Mouse (Mus musculus) midbrain, embryonic 13.5 days (tissue): ENCODE measurements at regions not wholly inside any gene's neighbourhood (a gene's known extent, or its start where the extent isn't known, plus 50 kb on each side); places are given as distances from the start of the nearest gene placed in this dataset.

Source experiments
- ATAC-seq: fragments of 200-750 bp; cut with Nextera tagmentation; 2 replicates; pipeline ENCODE4 v1.8.0; 2017; ENCODE audit warnings: mild to moderate bottlenecking, moderate TSS enrichment, moderate library complexity
- H3K27ac ChIP-seq: fragments of 300-500 bp; sonication (generic); 2 replicates; pipeline ENCODE4 v1.5.1; 2015; ENCODE audit warnings: inconsistent platforms, mild to moderate bottlenecking, moderate library complexity
- H3K27me3 ChIP-seq: fragments of 300-500 bp; sonication (generic); 2 replicates; pipeline ENCODE4 v1.6.1; 2015; ENCODE audit warnings: mild to moderate bottlenecking, inconsistent platforms
- H3K36me3 ChIP-seq: fragments of 300-500 bp; sonication (generic); 2 replicates; pipeline ENCODE4 v1.6.1; 2015; ENCODE audit warnings: mild to moderate bottlenecking, inconsistent platforms
- H3K4me1 ChIP-seq: fragments of 300-500 bp; sonication (generic); replicated peaks from 2 replicates; pipeline ENCODE4 v1.6.1; 2015; ENCODE audit warnings: inconsistent platforms
- H3K4me2 ChIP-seq: fragments of 300-500 bp; sonication (generic); replicated peaks from 2 replicates; pipeline ENCODE4 v1.6.1; 2015; ENCODE audit warnings: moderate library complexity, mild to moderate bottlenecking, inconsistent platforms
- H3K4me3 ChIP-seq: fragments of 300-500 bp; sonication (generic); replicated peaks from 2 replicates; pipeline ENCODE4 v1.5.1; 2015; ENCODE audit warnings: mild to moderate bottlenecking, inconsistent platforms
- H3K9ac ChIP-seq: fragments of 300-500 bp; sonication (generic); replicated peaks from 2 replicates; pipeline ENCODE4 v1.6.1; 2015; ENCODE audit warnings: mild to moderate bottlenecking, inconsistent platforms
- H3K9me3 ChIP-seq: fragments of 300-500 bp; sonication (generic); 2 replicates; pipeline ENCODE4 v1.6.1; 2016; ENCODE audit warnings: mild to moderate bottlenecking, inconsistent platforms
- WGBS: fragments of 180-500 bp; shearing (Covaris S2); methylation state at CpG from one replicate; pipeline ENCODE4 v1.1.7; 2015; 5-methylcytosine and 5-hydroxymethylcytosine counted together

DNA sequence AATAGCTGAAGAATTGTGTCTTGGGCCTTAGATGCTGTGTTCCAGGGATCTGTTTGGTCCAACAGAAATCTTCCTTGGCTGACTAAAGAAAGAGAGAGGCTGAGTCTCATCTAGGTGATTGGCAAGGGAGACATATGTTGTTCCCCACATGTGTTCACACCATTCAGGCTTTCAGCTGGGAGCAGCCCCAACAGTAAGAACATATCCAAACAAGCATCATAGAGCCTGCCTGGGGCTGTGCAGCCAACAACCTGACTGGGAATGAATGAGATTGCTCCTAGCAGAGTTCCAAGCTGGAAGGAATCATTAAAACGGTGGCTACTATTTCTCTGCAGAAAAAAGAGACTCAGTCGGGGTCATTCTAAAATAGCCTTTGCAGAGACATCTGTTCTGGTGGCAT, 350.3 kb downstream of the Lpin1 start:
- no peaks in the 10 kb centered on the region for H3K36me3 ChIP-seq
- H3K4me1 ChIP-seq: no peaks in the 10 kb centered on the region
- no peak overlapping the region for H3K27ac ChIP-seq
- no peak overlapping the region for H3K4me2 ChIP-seq
- H3K9ac ChIP-seq: no peak overlapping the region
- ATAC-seq: no peak
- no peaks in the 10 kb centered on the region for H3K27me3 ChIP-seq
- H3K4me3 ChIP-seq: no peak overlapping the region
- H3K9me3 ChIP-seq: no peaks in the 10 kb centered on the region
- WGBS: 89% methylated on average over 2 of the region's 2 CpGs

DNA sequence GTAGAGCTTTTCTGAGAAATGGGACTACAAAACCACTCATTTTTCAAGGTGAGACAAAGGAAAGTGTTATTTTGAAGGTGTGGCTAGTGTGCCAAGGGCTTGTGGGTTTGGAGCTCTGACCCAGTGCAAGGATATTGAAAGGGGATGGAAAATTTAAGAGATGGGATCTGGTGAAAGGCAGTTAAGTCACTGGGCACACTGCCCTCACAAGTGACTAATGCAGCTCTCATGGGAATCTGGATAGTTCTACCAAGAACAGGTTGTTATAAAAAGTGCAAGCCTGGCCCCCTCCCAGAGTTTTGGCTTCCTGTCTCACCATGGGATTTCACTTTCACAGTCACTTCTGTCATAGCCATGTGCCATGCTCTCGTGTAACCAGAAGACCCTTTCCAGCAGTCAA, 360.1 kb downstream of the Lpin1 start:
- Histone ChIP-seq H3K4me1 (no peaks in the 10 kb centered on the region), H3K27ac (no peak overlapping the region), H3K36me3 (no peaks in the 10 kb centered on the region), H3K4me2 (no peak overlapping the region), H3K4me3 (no peak overlapping the region), H3K27me3 (no peaks in the 10 kb centered on the region), H3K9me3 (no peaks in the 10 kb centered on the region), H3K9ac (no peak overlapping the region)
- ATAC-seq: no peak
- 92% methylated on average over 1 of the region's 1 CpGs for WGBS

DNA sequence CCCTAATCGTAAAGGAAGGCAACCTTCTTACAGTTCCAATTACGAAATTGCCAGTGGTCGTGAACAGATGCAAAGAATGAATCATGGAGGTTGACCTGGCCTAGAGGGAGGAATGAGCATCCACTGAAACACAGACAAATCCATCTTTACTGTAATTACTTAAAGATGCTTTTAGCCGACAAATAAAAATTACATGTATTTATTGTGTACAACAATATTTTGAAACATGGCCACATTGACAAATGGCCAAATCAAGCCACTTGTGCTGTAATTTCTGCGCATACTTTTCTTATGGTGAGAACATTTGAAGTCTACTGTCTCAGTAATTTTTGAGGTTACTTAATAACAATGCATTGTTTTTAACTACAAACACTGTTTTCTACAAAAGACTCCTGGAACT, 360.7 kb downstream of the Lpin1 start:
- no peak overlapping the region for H3K4me3 ChIP-seq
- no peak overlapping the region for H3K4me2 ChIP-seq
- 93% methylated on average over 5 of the region's 5 CpGs for WGBS
- H3K27ac ChIP-seq: no peak overlapping the region
- no peak overlapping the region for H3K9ac ChIP-seq
- no peaks in the 10 kb centered on the region for H3K36me3 ChIP-seq
- no peak for ATAC-seq
- no peaks in the 10 kb centered on the region for H3K27me3 ChIP-seq
- no peaks in the 10 kb centered on the region for H3K4me1 ChIP-seq
- no peaks in the 10 kb centered on the region for H3K9me3 ChIP-seq

DNA sequence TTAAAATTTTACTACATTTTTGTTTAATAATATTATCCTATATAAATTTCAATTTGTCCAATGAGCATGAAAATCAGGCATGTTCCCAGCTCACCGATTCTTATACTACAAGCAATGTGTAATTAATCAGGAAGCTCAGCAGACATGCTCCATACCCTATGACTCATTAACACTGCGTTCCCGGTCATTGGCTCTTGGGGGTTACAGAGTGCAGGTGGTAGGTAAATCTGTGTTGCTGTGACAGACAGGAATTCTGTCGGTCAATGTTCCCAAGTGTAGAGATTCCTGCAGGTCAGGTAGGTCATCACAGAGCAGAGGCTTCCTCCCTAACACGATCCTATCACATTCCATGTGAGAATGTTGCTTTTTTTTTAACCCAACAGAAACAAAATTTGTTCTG, 371.0 kb downstream of the Lpin1 start:
- ATAC-seq: no peak
- 87% methylated on average over 5 of the region's 5 CpGs for WGBS

DNA sequence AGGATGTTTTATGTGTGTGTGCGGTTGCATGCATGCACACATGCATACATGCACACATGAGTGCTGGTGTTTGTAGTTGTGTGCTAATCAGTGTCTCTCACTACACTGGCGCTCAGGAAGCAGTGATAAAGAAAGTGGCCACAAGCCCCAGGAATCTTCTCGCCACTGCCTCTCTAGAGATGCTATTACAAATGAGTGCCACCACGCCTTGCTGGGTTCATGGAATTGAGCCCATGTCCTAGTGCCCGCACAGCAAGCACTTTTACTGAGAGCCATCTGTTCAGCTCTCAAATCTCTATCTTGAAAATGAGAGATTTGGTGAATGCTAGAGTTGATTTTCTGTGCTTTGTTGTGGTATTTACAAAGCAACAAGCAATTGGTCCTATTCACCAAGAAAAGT, 373.3 kb downstream of the Lpin1 start:
- no peak for ATAC-seq
- Histone ChIP-seq H3K4me1 (no peaks in the 10 kb centered on the region), H3K4me2 (no peak overlapping the region), H3K36me3 (no peaks in the 10 kb centered on the region), H3K9ac (no peak overlapping the region), H3K27ac (no peak overlapping the region), H3K27me3 (no peaks in the 10 kb centered on the region), H3K4me3 (no peak overlapping the region), H3K9me3 (no peaks in the 10 kb centered on the region)
- 90% methylated on average over 5 of the region's 5 CpGs for WGBS

More for the DNA sequence above, 371.0 kb downstream of the Lpin1 start:
- H3K9ac ChIP-seq: no peak overlapping the region
- no peak overlapping the region for H3K27ac ChIP-seq
- H3K4me3 ChIP-seq: no peak overlapping the region
- H3K27me3 ChIP-seq: no peaks in the 10 kb centered on the region
- no peaks in the 10 kb centered on the region for H3K36me3 ChIP-seq
- H3K9me3 ChIP-seq: no peaks in the 10 kb centered on the region
- no peaks in the 10 kb centered on the region for H3K4me1 ChIP-seq
- H3K4me2 ChIP-seq: no peak overlapping the region

DNA sequence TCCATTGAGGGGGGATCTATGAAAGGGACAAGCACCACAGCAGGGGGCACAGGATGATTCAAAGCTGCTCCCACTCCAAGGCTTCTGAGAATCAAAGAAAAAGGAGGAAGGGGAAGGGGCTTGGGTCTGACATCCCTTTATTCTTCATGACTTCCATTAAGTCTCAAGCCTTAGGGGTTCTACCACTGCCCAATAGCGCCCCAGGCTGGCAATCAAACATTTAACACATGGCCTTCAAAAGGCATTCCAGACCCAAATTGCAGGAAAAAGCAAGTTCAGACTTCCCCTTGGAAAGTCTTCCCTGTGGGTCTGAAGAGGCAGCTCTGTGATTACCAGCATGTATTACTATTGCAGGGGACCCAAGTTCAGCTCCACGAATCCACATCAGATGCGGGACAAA, 377.2 kb downstream of the Lpin1 start:
- Histone ChIP-seq H3K9ac (no peak overlapping the region), H3K4me1 (no peaks in the 10 kb centered on the region), H3K27ac (no peak overlapping the region), H3K36me3 (no peaks in the 10 kb centered on the region), H3K4me3 (no peak overlapping the region), H3K27me3 (no peaks in the 10 kb centered on the region), H3K4me2 (no peak overlapping the region), H3K9me3 (no peaks in the 10 kb centered on the region)
- no peak for ATAC-seq
- 90% methylated on average over 3 of the region's 3 CpGs for WGBS

DNA sequence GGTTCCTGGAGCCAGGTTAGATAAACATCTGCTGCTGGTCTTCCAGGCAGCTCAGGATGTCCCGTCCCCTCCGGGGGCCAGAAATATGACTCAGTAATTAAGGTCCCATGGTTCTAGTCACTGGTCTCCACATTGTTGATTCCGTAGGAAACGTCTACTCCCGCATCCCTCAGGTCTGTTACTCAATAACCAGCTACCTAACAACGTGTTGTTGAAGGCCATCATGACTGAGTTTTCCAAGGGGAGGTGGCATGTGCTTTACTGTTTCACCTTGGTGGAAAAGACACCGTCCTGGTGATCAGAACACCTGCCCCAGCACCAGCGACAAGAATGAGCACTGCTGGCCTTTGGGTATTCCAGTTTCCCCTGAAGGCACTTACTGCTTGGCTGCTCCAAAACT, 377.9 kb downstream of the Lpin1 start:
- Histone ChIP-seq H3K27ac (no peak overlapping the region), H3K36me3 (no peaks in the 10 kb centered on the region), H3K4me3 (no peak overlapping the region), H3K9me3 (no peaks in the 10 kb centered on the region), H3K9ac (no peak overlapping the region), H3K27me3 (no peaks in the 10 kb centered on the region), H3K4me1 (no peaks in the 10 kb centered on the region), H3K4me2 (no peak overlapping the region)
- ATAC-seq: no peak
- WGBS: 89% methylated on average over 8 of the region's 8 CpGs

DNA sequence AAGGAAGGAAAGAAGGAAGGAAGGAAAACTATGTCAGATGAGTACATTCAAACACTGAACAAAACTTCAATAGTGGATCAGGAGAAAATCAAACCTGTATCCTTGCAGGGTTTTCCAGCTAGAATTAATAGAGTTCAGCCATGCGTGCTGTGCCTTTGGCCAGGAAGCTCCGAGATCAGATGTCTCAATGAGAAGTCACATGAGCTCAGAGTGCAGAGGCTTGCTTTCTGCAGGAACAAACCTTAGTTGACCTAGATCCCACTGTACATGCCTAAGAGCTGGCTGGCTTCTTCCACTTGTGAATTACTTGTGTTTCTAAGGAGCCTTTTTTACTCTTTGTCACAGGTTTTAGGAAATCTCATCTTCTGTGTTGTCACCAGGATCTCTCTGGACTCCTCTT, 378.7 kb downstream of the Lpin1 start:
- Histone ChIP-seq H3K4me1 (no peaks in the 10 kb centered on the region), H3K36me3 (no peaks in the 10 kb centered on the region), H3K4me3 (no peak overlapping the region), H3K27me3 (no peaks in the 10 kb centered on the region), H3K27ac (no peak overlapping the region), H3K4me2 (no peak overlapping the region), H3K9ac (no peak overlapping the region), H3K9me3 (no peaks in the 10 kb centered on the region)
- 45% methylated on average over 2 of the region's 2 CpGs for WGBS
- ATAC-seq: no peak

DNA sequence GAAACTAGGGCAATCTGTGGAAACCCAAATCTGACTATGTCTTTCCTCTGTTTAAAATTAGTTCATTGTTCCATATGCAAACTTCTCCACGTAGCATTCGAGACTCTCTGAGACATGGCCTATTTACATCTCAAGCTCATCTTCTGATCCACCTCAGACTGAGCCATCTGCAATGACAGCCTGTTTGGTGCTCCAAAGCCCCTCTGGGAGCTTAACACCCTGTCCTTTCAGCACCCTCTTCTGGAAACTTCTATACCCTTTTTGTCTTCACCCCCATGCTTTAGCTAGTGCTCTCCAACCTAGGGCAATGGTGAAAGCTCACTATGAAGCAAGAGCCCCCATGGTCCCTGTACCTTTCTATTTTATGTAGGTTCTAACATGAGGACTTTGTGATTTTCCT, 379.7 kb downstream of the Lpin1 start:
- Histone ChIP-seq H3K36me3 (no peaks in the 10 kb centered on the region), H3K9ac (no peak overlapping the region), H3K27ac (no peak overlapping the region), H3K9me3 (no peaks in the 10 kb centered on the region), H3K4me3 (no peak overlapping the region), H3K4me2 (no peak overlapping the region), H3K4me1 (no peaks in the 10 kb centered on the region), H3K27me3 (no peaks in the 10 kb centered on the region)
- 93% methylated on average over 2 of the region's 2 CpGs for WGBS
- ATAC-seq: no peak

DNA sequence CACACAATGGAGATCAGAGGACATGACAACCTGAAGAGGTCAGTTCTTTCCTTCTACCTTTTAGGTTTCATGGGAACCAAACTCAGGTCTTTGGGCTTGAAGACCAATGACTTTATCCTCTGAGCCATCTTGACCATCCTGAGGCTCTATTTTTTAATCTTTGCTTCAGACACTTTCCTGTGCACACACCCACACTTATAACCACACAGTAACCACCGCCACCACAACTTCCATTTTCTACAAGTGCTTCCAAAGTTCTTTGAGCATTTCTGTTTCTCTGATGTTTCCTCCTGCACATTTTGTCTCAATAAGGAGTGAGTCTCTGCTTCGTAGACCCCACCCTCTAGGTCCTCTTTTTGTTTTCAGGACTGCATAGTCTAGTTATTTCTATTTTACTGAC, 385.3 kb downstream of the Lpin1 start:
- 88% methylated on average over 2 of the region's 2 CpGs for WGBS
- ATAC-seq: no peak
- Histone ChIP-seq H3K27me3 (no peaks in the 10 kb centered on the region), H3K4me2 (no peak overlapping the region), H3K4me3 (no peak overlapping the region), H3K9ac (no peak overlapping the region), H3K9me3 (no peaks in the 10 kb centered on the region), H3K4me1 (0 out of 2 replicates have a peak, but pooled peaks cover 4% of the 10 kb centered on the region), H3K36me3 (no peaks in the 10 kb centered on the region), H3K27ac (no peak overlapping the region)

DNA sequence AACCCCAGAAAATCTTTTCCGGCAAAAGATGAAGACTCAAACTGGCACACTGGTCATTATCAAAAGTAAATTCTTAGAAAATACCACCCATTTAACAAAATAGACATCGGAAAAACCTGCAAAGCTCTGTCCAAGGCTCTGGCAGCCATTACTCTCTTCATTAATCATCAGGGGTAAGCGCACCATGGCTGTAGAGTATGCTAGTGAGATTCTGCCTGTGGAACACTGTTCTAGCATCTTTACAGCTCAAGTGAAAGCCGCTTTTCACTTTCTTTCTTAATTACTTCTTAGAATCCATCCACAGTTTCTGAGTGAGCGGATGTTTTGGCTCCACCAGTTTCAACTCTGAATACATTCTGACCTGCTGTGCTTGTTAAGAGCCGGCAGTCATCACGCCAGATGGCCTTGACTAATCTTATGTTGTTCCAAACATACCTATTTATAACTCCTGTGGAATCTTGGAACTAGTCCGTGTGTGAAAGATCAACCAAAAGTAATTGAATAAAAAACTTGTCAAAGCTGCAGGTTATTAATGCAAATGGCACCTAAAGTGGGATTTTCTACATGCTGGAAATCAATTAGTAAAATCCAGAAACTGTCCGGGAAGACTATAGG, 387.8 kb downstream of the Lpin1 start:
- 0 out of 2 replicates have a peak, but pooled peaks cover 4% of the 10 kb centered on the region for H3K4me1 ChIP-seq
- H3K4me3 ChIP-seq: no peak overlapping the region
- H3K36me3 ChIP-seq: no peaks in the 10 kb centered on the region
- no peak overlapping the region for H3K27ac ChIP-seq
- WGBS: 65% methylated on average over 9 of the region's 9 CpGs
- no peak overlapping the region for H3K9ac ChIP-seq
- no peak for ATAC-seq
- no peaks in the 10 kb centered on the region for H3K27me3 ChIP-seq
- H3K9me3 ChIP-seq: no peaks in the 10 kb centered on the region
- no peak overlapping the region for H3K4me2 ChIP-seq

DNA sequence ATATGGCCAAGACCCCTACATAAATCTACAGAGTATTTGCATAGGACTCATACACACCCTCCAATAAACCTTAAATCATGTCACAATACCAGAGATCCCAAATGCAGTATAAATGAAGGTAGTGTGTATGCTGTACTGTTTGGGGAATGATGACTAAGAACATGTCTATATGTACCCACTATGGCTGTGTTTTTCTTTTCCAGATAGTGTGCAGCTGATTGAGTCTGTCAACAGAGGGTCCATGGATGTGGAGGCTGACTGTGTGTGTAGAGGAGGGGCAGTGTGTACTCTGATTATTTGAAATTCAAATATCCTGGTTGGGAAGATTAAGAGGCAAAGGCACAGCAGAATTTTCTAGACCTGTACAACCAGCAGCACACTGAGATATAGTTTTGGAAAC, 388.6 kb downstream of the Lpin1 start:
- no peaks in the 10 kb centered on the region for H3K36me3 ChIP-seq
- H3K4me1 ChIP-seq: 0 out of 2 replicates have a peak, but pooled peaks cover 4% of the 10 kb centered on the region
- H3K27me3 ChIP-seq: no peaks in the 10 kb centered on the region
- H3K9me3 ChIP-seq: no peaks in the 10 kb centered on the region
- H3K9ac ChIP-seq: no peak overlapping the region
- no peak overlapping the region for H3K4me3 ChIP-seq
- no peak overlapping the region for H3K4me2 ChIP-seq
- ATAC-seq: no peak
- H3K27ac ChIP-seq: no peak overlapping the region

DNA sequence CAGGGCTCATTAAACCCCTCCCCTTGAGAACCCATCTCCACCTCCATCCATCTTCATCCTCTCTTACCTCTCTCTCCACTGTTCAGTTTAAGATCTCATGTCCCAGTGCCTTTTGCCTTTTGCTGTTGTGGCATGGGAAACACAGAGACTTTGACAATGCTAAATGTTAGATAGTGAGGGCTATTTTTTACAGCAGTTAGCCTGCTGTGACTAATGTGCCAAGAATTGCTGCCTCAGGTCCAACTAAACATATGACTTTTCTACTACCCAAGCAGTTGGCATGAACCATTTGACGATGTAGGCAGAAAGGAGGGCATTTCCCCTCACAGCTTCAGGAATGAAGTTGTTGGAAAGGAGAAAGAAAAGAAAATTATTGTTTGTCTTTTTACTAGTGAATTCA, 389.6 kb downstream of the Lpin1 start:
- Histone ChIP-seq H3K4me3 (no peak overlapping the region), H3K4me1 (0 out of 2 replicates have a peak, but pooled peaks cover 4% of the 10 kb centered on the region), H3K27ac (no peak overlapping the region), H3K4me2 (no peak overlapping the region), H3K27me3 (no peaks in the 10 kb centered on the region), H3K9ac (no peak overlapping the region), H3K36me3 (no peaks in the 10 kb centered on the region), H3K9me3 (no peaks in the 10 kb centered on the region)
- no peak for ATAC-seq
- WGBS: 94% methylated on average over 1 of the region's 1 CpGs
